9 mouse cellular contexts compared by ENCODE assay signal in genomic region chr4:98622996-98623673, GRCm38 (mm10).
DNase-seq lines count a peak whose midpoint lies in the region; ATAC-seq lines count a peak whose summit lies in the region.
"Had no signal": no experiment of that assay in that cellular context is flagged by ENCODE, and none has a peak within 500 bp of the region (broad histone marks: within the 10 kb centered on the region; RNA-seq: fewer than 3 reads in every experiment).

No protein-coding gene starts in this region.

- H3K27me3 ChIP-seq in heart, embryonic 12.5 days (replicated peaks) = no peaks in the 10 kb centered on the region
- no peaks in the 10 kb centered on the region for H3K27me3 ChIP-seq in forebrain, embryonic 16.5 days (replicated peaks; ENCODE audit: control insufficient read depth, insufficient read depth, low read length)
- H3K27me3 ChIP-seq in midbrain, embryonic 15.5 days (replicated peaks) = no peaks in the 10 kb centered on the region

- no peak for ATAC-seq in heart, embryonic 12.5 days (ENCODE audit: insufficient number of reproducible peaks, low FRiP score)
- ATAC-seq in forebrain, embryonic 16.5 days = peak; percentile 79; the same call in 1 of the 2 replicates
- peak; percentile 40; the same call in 1 of the 2 replicates for ATAC-seq in midbrain, embryonic 15.5 days (replicated peaks)

- WGBS in heart, embryonic 12.5 days = 32% methylated on average over 3 of the region's 3 CpGs
- 26% methylated on average over 3 of the region's 3 CpGs for WGBS in forebrain, embryonic 16.5 days
- 31% methylated on average over 3 of the region's 3 CpGs for WGBS in midbrain, embryonic 15.5 days

- 0 out of 2 replicates have a peak overlapping the region, but pooled peaks have one; percentile 30 for H3K27ac ChIP-seq in heart, embryonic 12.5 days (ENCODE audit: poor library complexity, severe bottlenecking)
- no peak overlapping the region for H3K27ac ChIP-seq in forebrain, embryonic 16.5 days (ENCODE audit: low read length)
- no peak overlapping the region for H3K27ac ChIP-seq in midbrain, embryonic 15.5 days

- H3K4me1 ChIP-seq in heart, embryonic 12.5 days (replicated peaks) = peaks cover 21% of the 10 kb centered on the region
- peaks cover 5% of the 10 kb centered on the region for H3K4me1 ChIP-seq in forebrain, embryonic 16.5 days (replicated peaks; ENCODE audit: control insufficient read depth, insufficient read depth, low read length)
- no peaks in the 10 kb centered on the region for H3K4me1 ChIP-seq in midbrain, embryonic 15.5 days

- no peaks in the 10 kb centered on the region for H3K36me3 ChIP-seq in heart, embryonic 12.5 days
- no peaks in the 10 kb centered on the region for H3K36me3 ChIP-seq in forebrain, embryonic 16.5 days (ENCODE audit: control insufficient read depth, insufficient read depth)
- H3K36me3 ChIP-seq in midbrain, embryonic 15.5 days (replicated peaks) = no peaks in the 10 kb centered on the region

- DNase-seq in heart, postnatal 14 days = no peak
- peak; percentile 62 for DNase-seq in NIH3T3 (ENCODE audit: low read depth)
- DNase-seq in urinary bladder, postnatal 36 days (ENCODE audit: low spot score in 2 of 2) = no peak
- no peak for DNase-seq in right cerebral cortex, postnatal 10 days (ENCODE audit: low spot score in 2 of 2)
- no peak for DNase-seq in gastrocnemius, postnatal 36 days
- DNase-seq: adrenal gland, postnatal 25 days had no signal

- intact Hi-C loops in heart, postnatal 14 days (cut with DNase I) = no loop called here
- intact Hi-C loops in gastrocnemius, postnatal 36 days (cut with DNase I) = no loop called here

- H3K9me3 ChIP-seq in heart, embryonic 12.5 days (replicated peaks) = no peaks in the 10 kb centered on the region
- no peaks in the 10 kb centered on the region for H3K9me3 ChIP-seq in forebrain, embryonic 16.5 days (ENCODE audit: control insufficient read depth, low read length)
- no peaks in the 10 kb centered on the region for H3K9me3 ChIP-seq in midbrain, embryonic 15.5 days

- H3K9ac ChIP-seq in heart, embryonic 12.5 days = no peak overlapping the region
- H3K9ac ChIP-seq in forebrain, embryonic 16.5 days (replicated peaks; ENCODE audit: low read depth, low read length) = no peak overlapping the region
- no peak overlapping the region for H3K9ac ChIP-seq in midbrain, embryonic 15.5 days

- H3K4me2 ChIP-seq in heart, embryonic 12.5 days = no peak overlapping the region
- no peak overlapping the region for H3K4me2 ChIP-seq in forebrain, embryonic 16.5 days (ENCODE audit: low read length)
- no peak overlapping the region for H3K4me2 ChIP-seq in midbrain, embryonic 15.5 days

- H3K4me3 ChIP-seq in heart, embryonic 12.5 days = no peak overlapping the region
- H3K4me3 ChIP-seq in forebrain, embryonic 16.5 days (replicated peaks; ENCODE audit: low read length) = no peak overlapping the region
- H3K4me3 ChIP-seq in midbrain, embryonic 15.5 days = no peak overlapping the region
